Mouse (Mus musculus) forebrain, postnatal 0 days (tissue): ENCODE results near the gene Duox2. TPM values are rescaled to one million over a fixed set of nuclear protein-coding genes. Genes with fewer than 3 reads are reported as not detected.
A peak's percentile ranks its signal among the peaks of the same experiment; 100 is the strongest.

Experiments used
- ATAC-seq: fragments of 200-750 bp; cut with Nextera tagmentation; 2 replicates; pipeline ENCODE4 v1.8.0; 2017; ENCODE audit warnings: mild to moderate bottlenecking, moderate library complexity
- DNase-seq: peaks from one replicate; pipeline ENCODE4 v3.0.0-alpha.2; 2015
- H3K27ac ChIP-seq: fragments of 300-500 bp; sonication (generic); 2 replicates; pipeline ENCODE4 v1.5.1; 2014; ENCODE audit warnings: low read depth, mild to moderate bottlenecking, antibody characterized with exemption, low read length, moderate library complexity, mixed read lengths
- H3K27me3 ChIP-seq: fragments of 300-500 bp; sonication (generic); 2 replicates; pipeline ENCODE4 v1.6.1; 2014; ENCODE audit warnings: mild to moderate bottlenecking, low read length, mixed read lengths; ENCODE audit not compliant: insufficient read depth
- H3K36me3 ChIP-seq: fragments of 300-500 bp; sonication (generic); 2 replicates; pipeline ENCODE4 v1.6.1; 2014; ENCODE audit warnings: mild to moderate bottlenecking, moderate library complexity; ENCODE audit not compliant: insufficient read depth
- H3K4me1 ChIP-seq: fragments of 300-500 bp; sonication (generic); 2 replicates; pipeline ENCODE4 v1.6.1; 2014; ENCODE audit warnings: antibody characterized with exemption; ENCODE audit not compliant: insufficient read depth
- H3K4me2 ChIP-seq: fragments of 300-500 bp; sonication (generic); 2 replicates; pipeline ENCODE4 v1.6.1; 2014; ENCODE audit warnings: low read depth, mild to moderate bottlenecking, moderate library complexity
- H3K4me3 ChIP-seq: fragments of 300-500 bp; sonication (generic); 2 replicates; pipeline ENCODE4 v1.5.1; 2014; ENCODE audit warnings: low read depth, low read length, mixed read lengths
- H3K9ac ChIP-seq: fragments of 300-500 bp; sonication (generic); 2 replicates; pipeline ENCODE4 v1.6.1; 2014; ENCODE audit warnings: mild to moderate bottlenecking
- H3K9me3 ChIP-seq: fragments of 300-500 bp; sonication (generic); 2 replicates; pipeline ENCODE4 v1.6.1; 2016; ENCODE audit warnings: low read length
- CTCF ChIP-seq: sonication (generic); IDR thresholded peaks from 2 replicates; pipeline ENCODE4 v1.5.1; 2016; ENCODE audit warnings: antibody characterized with exemption, control low read depth, low read depth
- WGBS: fragments of 180-500 bp; shearing (Covaris S2); extraction: QIAGEN DNeasy Blood & Tissue Kit; methylation state at CpG from one replicate; pipeline ENCODE4 v1.1.7; 2014; 5-methylcytosine and 5-hydroxymethylcytosine counted together
- polyA plus RNA-seq: library from polyadenylated mRNA; unstranded; fragments of >200 nt; fragmentation: Nextera tagmentation; extraction: Ambion mirVana; gene quantifications from 2 replicates; pipeline ENCODE4 v1.2.1, GENCODE M21; 2015
- total RNA-seq: library from RNA; depleted of rRNA; stranded (reverse); fragments of >200 nt; gene quantifications from 2 replicates; pipeline ENCODE4 v1.2.3, GENCODE M21; 2014

Gene Duox2
- total and polyA plus RNA-seq, 2 experiments from 2014 or later = 0.14 TPM; not detected in 1

GRCm38 (mm10) chr2:122266407-122267193, 31.6 kb downstream of the Duox2 start:
- Histone ChIP-seq H3K9ac (no peak overlapping the region), H3K36me3 (0 out of 2 replicates have a peak, but pooled peaks cover under 1% of the 10 kb centered on the region), H3K4me1 (peaks cover 6% of the 10 kb centered on the region; the same call in 1 of the 2 replicates), H3K27me3 (no peaks in the 10 kb centered on the region), H3K27ac (no peak overlapping the region), H3K4me2 (no peak overlapping the region), H3K4me3 (no peak overlapping the region), H3K9me3 (no peaks in the 10 kb centered on the region)
- 90% methylated on average over 7 of the region's 7 CpGs for WGBS
- TF ChIP-seq CTCF = no peak
- DNase-seq = no peak
- ATAC-seq = no peak

DNA sequence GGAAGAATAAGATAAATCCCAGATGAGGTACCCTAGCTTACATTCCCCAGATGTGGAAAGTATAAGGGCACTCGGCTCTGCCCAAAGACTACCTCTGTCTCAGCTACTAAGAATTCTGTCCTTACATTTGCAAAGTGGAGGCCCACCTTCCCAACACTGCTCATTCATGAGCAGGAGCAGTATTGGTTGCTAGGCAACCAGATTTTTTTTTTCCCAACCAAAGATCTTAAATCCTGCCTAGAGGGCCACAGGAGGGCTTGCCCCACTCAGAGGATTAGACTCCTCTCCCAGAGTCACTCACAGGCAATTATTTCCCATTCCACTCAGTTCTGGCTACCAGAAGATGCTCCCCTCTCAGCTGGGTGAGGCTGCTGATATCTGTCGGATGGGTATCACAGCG, 33.6 kb downstream of the Duox2 start:
- no peak for TF ChIP-seq CTCF
- WGBS = 42% methylated on average over 3 of the region's 3 CpGs
- H3K4me2 ChIP-seq = no peak overlapping the region
- 0 out of 2 replicates have a peak, but pooled peaks cover 6% of the 10 kb centered on the region for H3K36me3 ChIP-seq
- peaks cover 6% of the 10 kb centered on the region; the same call in 1 of the 2 replicates for H3K4me1 ChIP-seq
- ATAC-seq (peak; percentile 77), DNase-seq (peak; percentile 64)
- H3K27ac ChIP-seq = no peak overlapping the region
- H3K9me3 ChIP-seq = no peaks in the 10 kb centered on the region
- H3K9ac ChIP-seq = no peak overlapping the region
- no peak overlapping the region for H3K4me3 ChIP-seq
- no peaks in the 10 kb centered on the region for H3K27me3 ChIP-seq

GRCm38 (mm10) chr2:122260729-122261128, 37.5 kb downstream of the Duox2 start:
- 92% methylated on average over 5 of the region's 5 CpGs for WGBS
- Histone ChIP-seq H3K4me2 (no peak overlapping the region), H3K4me1 (peaks cover 6% of the 10 kb centered on the region; the same call in 1 of the 2 replicates), H3K4me3 (no peak overlapping the region), H3K27ac (no peak overlapping the region), H3K36me3 (peaks cover 6% of the 10 kb centered on the region; the same call in 1 of the 2 replicates), H3K27me3 (no peaks in the 10 kb centered on the region), H3K9me3 (no peaks in the 10 kb centered on the region), H3K9ac (no peak overlapping the region)
- TF ChIP-seq CTCF = no peak
- DNase-seq (no peak), ATAC-seq (no peak)

DNA sequence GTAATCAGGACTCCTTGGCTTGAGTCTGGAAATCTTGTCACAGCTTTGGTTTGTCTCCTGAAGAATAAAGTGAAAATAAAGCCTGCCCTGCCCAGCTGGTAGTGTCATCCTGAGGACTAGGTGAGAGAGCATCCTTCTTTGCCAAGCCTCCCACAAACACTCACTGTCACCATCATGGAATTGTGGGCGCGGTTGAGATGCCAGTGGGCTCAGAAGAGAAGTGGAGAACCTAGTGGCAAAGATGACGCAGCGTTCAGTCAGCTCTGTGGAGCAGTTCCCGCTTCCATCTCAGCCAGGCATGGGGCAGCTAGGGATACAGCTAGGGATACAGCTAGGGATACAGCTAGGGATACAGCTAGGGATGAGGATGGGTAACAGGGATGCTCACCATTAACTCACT, 42.3 kb downstream of the Duox2 start:
- no peak overlapping the region for H3K4me3 ChIP-seq
- H3K36me3 ChIP-seq = peaks cover under 1% of the 10 kb centered on the region; the same call in 1 of the 2 replicates
- no peak overlapping the region for H3K4me2 ChIP-seq
- no peak for DNase-seq
- no peak overlapping the region for H3K9ac ChIP-seq
- 96% methylated on average over 5 of the region's 5 CpGs for WGBS
- H3K9me3 ChIP-seq = no peaks in the 10 kb centered on the region
- no peak for TF ChIP-seq CTCF
- H3K27ac ChIP-seq = no peak overlapping the region
- ATAC-seq = no peak
- H3K27me3 ChIP-seq = no peaks in the 10 kb centered on the region
- H3K4me1 ChIP-seq = no peaks in the 10 kb centered on the region

- no peak for TF ChIP-seq CTCF
- Histone ChIP-seq H3K9me3 (no peaks in the 10 kb centered on the region), H3K36me3 (no peaks in the 10 kb centered on the region), H3K4me1 (no peaks in the 10 kb centered on the region), H3K27ac (no peak overlapping the region), H3K4me2 (no peak overlapping the region), H3K27me3 (no peaks in the 10 kb centered on the region), H3K4me3 (no peak overlapping the region), H3K9ac (no peak overlapping the region)
- 88% methylated on average over 10 of the region's 10 CpGs for WGBS
- DNase-seq (no peak), ATAC-seq (no peak)
Measured at GRCm38 (mm10) chr2:122247786-122248185, 50.5 kb downstream of the Duox2 start.

GRCm38 (mm10) chr2:122243671-122244131, 54.5 kb downstream of the Duox2 start:
- no peaks in the 10 kb centered on the region for H3K36me3 ChIP-seq
- H3K4me2 ChIP-seq = no peak overlapping the region
- H3K9me3 ChIP-seq = no peaks in the 10 kb centered on the region
- no peak overlapping the region for H3K4me3 ChIP-seq
- no peaks in the 10 kb centered on the region for H3K4me1 ChIP-seq
- peak; percentile 81 for DNase-seq
- no peak overlapping the region for H3K27ac ChIP-seq
- no peak overlapping the region for H3K9ac ChIP-seq
- ATAC-seq = peak; percentile 71
- no peaks in the 10 kb centered on the region for H3K27me3 ChIP-seq
- TF ChIP-seq CTCF = peak; percentile 92
- WGBS = 7% methylated on average over 3 of the region's 3 CpGs

DNA sequence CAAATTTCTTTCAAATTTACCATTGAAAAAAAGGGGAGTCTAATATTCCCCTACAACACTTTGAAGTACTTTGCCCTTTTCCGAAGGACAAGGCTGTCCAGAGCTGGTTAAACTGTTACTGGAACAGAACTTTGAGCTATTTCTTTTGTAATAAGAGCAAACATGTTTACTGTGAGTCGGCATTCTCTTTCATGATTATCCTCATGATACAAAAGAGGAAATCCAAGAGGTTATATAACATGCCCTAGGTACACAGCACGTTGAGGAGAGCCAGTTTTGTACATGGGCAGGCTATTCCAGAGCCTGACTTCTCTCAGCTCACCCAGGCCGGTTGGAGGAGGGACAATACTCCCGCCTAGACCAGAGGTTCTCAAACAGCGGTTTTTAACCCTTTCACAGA, 56.3 kb downstream of the Duox2 start:
- DNase-seq = no peak
- Histone ChIP-seq H3K36me3 (no peaks in the 10 kb centered on the region), H3K4me2 (no peak overlapping the region), H3K9me3 (no peaks in the 10 kb centered on the region), H3K4me1 (no peaks in the 10 kb centered on the region), H3K27me3 (no peaks in the 10 kb centered on the region), H3K4me3 (no peak overlapping the region), H3K9ac (no peak overlapping the region), H3K27ac (no peak overlapping the region)
- WGBS = 63% methylated on average over 6 of the region's 6 CpGs
- no peak for ATAC-seq
- TF ChIP-seq CTCF = no peak
